Mouse (Mus musculus): ENCODE results near the gene Rtn4.

GRCm38 (mm10) chr11:29692683-29693272, at the start of gene Rtn4:
- TF ChIP-seq POLR2A (IDR thresholded peaks at IDR 0.05; ENCODE audit: borderline replicate concordance, extremely low read depth, low read depth, low read length) (peak; percentile 98), CTCF (IDR thresholded peaks at IDR 0.05; ENCODE audit: insufficient read depth, low read length) (no peak)

Measured in lung, adult 2 months (tissue).